Mouse (Mus musculus) cerebellum, postnatal 25 days (tissue): ENCODE data around the gene Gramd4.
"Not testable (repeated sequence)": the region's sequence is repeated elsewhere in the genome, so short reads cannot be mapped to it uniquely, and the experiment has no call there.

Experiments
- DNase-seq, 2 experiments: peaks; one replicate each; pipeline ENCODE4 v3.0.0; 2021; ENCODE audit warnings: mixed read lengths in 2 of 2

Gramd4 gene

GRCm38 (mm10) chr15:86119186-86119585 is 61.7 kb downstream of the Gramd4 start:
- DNase-seq, result no peak

DNA sequence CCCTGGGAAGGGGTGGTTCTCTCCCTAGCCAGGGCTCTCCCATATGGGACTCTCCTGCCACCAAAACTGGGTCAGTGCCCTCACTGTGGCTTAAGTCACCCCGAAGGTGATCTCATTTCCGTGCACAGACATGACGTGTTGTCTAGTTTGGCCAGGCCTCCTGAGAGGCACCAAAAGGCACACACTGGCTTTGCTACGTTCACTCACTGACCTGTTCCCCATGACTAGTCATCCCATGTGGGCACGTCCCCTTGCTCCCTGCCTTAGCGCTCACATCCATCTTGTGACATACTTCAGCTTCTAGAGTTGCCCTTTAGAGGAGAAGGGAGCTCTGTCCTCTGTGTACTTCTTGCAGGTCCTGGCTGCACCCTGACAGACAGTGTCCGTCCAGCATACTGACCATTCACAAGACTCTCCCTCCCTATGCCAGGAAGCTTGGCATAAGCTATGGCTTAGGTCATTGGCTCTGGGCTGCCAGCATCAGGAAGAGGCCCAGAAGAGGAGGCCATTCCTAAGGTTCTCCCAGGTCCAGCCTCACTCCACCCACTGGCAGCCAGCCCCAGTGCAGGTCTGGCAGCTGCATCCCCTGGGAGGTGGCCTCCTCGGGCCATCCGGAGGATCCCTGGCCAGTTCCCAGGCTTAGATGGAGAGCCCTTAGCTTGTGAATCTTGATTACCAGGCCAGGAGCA is 64.9 kb downstream of the Gramd4 start:
- DNase-seq, result peak; percentile 81 to 85

- no peak for DNase-seq
These were observed 65.9 kb downstream of the Gramd4 start for GRCm38 (mm10) chr15:86123409-86123808.

DNA sequence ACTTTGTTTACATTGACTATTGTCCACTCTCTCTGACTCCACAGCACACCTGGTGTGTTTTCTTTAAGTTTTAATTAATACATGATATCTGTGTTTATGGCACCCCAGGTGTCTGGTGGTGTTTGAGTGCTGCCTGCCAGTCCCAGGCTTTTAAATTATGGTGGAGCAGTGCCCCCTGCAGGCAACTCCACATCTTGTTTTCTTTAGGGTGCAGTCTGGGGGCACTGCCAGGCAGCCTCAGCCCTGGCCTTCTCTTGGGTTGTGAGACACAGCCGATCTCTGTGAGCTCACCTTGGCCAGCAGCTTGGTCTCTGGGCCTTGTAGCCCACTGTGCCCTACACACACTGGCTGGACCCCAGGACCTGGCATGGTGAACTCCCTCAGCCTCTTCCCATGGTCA is 66.9 kb downstream of the Gramd4 start:
- DNase-seq, result peak; percentile 90 to 91

- DNase-seq, result no peak
These were observed 71.5 kb downstream of the Gramd4 start for GRCm38 (mm10) chr15:86129036-86129435.

DNA sequence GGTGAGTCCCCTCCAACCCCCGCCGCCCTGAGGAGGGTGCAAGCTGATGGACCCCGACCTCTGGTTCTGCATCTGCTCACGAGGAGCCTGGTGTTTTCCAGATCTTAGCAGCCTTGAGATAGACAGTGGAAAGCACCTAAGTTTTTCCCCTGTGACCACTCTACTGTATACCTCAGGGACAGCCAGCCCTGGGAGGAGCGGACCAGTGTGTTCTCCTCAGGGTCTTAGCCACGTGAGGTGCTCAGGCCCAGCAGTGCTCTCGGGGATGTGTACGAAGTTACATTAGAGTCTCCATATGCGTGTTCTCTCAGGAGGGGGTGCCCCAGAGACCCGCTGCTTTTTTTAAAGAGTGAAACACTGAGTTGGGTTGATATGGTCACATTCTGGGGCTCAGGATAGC is 73.2 kb downstream of the Gramd4 start:
- peak in 1 of 2 experiments; percentile 12 for DNase-seq

GRCm38 (mm10) chr15:86134941-86135783 is 77.7 kb downstream of the Gramd4 start:
- peak; percentile 90 to 93 for DNase-seq

- DNase-seq, result peak; percentile 39 to 63
These were observed 80.1 kb downstream of the Gramd4 start for GRCm38 (mm10) chr15:86137638-86138037.

DNA sequence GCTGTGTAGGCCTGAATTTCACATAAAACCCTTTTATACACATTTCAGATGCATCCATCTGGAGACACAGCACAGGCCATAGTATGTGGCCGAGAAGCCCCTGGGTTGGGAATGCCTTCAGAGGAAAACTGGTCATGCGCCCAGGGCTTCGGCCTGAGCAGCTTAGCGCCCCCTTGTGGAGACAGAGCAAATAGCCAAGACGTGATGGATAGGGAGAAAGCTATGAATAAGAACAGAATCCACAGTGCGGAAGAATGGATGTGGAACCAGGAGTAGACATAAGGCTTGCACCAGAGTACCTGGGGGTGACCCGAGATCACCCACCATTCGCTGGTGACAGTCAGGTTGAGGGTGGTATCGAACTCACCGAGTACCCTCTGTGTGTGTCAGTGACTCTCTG is 82.8 kb downstream of the Gramd4 start:
- peak; percentile 74 to 84 for DNase-seq

DNA sequence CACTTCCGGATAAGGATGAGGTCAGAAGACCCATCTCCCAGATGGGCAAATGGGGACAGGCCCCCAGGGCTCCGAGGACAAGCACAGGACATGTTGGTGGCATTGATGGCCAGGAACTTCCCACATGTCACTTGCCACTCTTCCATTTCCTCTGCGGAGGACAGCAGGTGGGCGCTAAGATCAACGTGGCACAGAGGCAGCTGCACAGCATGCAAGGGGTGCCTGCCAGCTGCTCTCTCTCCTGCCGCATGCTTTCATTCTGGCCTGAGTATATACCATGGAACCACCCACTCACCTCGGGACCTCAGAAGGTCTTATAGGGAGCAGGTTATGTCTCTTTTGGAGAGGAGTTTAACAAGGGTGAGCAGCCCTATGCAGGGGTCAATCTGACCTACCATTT is 87.1 kb downstream of the Gramd4 start:
- DNase-seq, result peak; percentile 43 to 53

DNA sequence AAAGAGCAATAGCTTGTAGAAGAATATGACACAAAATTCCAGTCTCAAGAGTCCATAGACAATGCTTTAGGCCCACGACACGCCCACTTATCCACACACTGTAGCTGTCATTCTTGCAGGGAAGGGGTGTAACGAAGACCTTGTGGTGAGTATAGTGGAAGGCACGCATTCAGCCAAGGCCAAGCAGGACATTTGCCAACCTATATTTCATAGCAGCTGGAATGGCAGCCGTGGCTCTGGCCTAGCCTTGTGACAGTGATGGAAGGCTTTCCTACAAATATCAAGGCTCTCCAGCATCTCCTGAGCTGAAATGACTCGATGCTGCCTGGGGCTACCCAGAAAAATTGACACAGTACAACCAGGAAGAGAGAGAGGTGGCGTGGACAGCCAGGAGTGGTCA is 87.6 kb downstream of the Gramd4 start:
- DNase-seq, result peak in 1 of 2 experiments; percentile 10

DNA sequence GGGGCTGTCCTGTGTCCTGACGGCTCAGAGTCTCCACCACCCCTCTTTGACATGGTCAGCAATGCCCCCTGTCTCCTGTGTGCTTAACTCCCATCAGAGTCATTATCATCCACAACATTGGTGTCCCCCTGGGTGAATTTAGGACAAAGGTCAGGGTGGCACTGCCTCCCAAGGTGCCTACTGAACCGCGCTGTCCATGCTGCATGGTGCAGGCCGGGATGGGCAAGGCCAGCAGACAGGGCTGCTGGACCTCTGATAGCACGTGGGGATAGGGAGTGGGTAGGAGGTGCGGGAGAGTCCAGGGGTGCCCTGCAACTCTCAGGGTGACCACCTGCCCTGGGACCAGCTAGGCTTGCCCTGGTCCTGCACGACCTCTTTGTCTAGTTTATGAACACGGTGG is 89.4 kb downstream of the Gramd4 start:
- DNase-seq, result no peak

- DNase-seq, result no peak
These were observed 93.1 kb downstream of the Gramd4 start for GRCm38 (mm10) chr15:86150593-86150992.

DNA sequence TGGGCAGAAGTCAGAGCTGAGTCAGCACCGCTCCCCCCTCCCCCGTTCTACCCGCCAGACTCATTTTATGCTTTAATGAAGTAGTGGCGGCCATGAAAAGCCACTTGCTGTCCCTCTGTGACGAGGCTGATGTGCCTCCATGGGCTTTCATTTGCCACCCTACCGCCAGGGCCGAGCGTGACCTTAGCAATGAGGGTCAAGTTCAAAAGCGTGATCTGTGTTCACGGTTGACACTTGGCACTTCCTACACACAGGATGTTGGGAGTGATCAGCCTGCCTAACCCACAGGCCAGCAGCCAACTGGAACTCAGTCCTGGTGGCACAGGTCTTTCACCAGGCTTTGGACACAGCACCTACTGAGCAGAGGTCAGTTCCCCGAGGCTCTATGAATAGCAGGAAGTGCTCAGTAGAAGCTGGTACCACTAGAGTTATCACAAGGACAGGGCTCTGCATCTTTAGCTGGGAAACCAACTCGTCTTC is 96.0 kb downstream of the Gramd4 start:
- peak in 1 of 2 experiments; percentile 11 for DNase-seq

- DNase-seq, result no peak
These were observed 99.0 kb downstream of the Gramd4 start for GRCm38 (mm10) chr15:86156492-86156891.

- no peak for DNase-seq
These were observed 101.6 kb downstream of the Gramd4 start for GRCm38 (mm10) chr15:86159093-86159492.

- no peak for DNase-seq
These were observed 102.2 kb downstream of the Gramd4 start for GRCm38 (mm10) chr15:86159719-86160118.

- no peak for DNase-seq
These were observed 103.4 kb downstream of the Gramd4 start for GRCm38 (mm10) chr15:86160906-86161305.

DNA sequence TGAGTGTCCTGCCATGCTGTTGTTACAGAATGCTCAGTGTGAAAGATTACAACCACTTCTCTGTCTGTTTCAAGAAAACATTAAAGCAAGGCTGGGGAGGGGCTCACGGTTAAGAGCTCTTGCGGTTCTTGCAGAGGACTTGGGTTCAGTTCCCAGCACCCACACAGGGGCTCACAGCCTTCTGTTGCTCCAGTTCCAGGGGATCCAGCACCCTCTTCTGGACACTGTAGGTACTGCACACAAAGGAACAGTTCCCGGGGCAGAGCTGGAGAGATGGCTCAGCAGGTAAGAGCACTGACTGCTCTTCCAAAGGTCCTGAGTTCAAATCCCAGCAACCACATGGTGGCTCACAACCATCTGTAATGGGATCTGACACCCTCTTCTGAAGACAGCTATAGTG is 104.3 kb downstream of the Gramd4 start:
- DNase-seq, result not testable (repeated sequence)

DNA sequence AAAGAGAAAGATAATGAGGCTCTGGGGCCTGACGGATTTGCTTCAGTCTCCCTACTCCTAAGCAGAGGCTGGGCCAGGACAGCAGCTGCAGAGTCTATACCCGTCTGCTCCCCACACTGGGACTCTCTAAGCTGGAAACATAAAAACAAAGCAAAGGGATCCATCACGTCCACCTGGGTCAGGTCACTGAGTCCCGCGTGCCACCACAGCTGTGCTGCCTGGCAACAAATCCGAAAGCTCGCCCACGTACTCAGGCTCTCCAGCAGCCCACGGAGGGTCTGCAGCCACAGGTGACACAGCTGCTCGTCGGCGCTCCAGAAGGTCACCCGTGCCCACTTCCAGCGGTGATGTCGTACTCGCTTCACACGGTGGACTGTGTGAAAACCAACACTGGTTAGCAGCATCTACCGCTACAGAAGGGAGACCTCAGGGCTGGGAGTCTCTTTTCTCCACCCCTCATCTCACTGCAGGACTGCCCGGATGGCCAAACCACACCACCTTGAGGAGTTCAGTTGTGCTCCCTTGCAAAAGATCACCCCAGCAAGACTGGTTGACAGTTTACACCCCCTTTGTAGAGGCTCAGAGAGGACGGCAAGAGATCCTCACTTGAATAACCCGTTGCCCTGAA is 107.3 kb downstream of the Gramd4 start:
- DNase-seq, result no peak

DNA sequence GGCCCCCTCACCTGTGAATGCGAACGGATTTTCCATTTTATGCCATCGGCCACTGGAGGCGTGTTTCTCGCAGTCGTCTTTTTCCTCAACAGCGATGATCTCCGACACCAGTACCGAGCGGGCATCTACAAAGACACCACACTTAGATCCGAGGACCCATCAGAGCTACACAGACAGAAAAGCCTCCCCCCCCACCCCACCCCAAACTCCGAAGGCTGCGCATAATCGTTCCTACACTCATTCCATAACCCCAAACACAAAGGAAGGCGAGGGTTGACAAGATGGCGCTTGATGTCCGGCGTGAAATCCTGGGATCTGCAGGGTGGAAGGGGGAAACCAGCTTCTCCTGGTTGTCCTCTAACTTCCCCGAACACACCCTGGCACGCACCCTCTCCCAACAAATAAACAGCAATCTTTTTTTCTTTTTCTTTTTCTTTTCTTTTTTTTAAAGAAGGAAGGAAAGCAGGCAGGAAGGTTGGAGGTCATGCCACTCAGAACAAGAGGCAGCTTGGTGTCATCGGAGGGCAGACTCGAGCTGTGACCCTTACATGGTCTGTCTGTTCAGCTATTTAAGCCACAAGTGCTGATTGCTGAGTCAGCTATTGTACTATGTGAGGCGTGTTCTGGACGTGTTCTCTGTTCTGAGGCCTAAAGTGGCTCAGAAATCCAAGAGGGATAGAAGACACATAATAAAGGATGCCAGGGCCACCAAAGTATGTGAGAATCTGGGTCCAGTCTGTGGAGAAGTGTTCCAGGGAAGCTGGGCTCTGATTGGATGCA is 108.5 kb downstream of the Gramd4 start:
- DNase-seq, result no peak

GRCm38 (mm10) chr15:86167032-86167655 is 109.6 kb downstream of the Gramd4 start:
- DNase-seq, result peak; percentile 80 to 82
